Mouse (Mus musculus) left cerebral cortex, adult 9 months (tissue): ENCODE measurements at regions not wholly inside any gene's neighbourhood (a gene's known extent, or its start where the extent isn't known, plus 50 kb on each side); places are given as distances from the start of the nearest gene placed in this dataset.

ENCODE experiments used
- DNase-seq, 2 experiments: peaks; one replicate each; pipeline ENCODE4 v3.0.0; 2022; ENCODE audit warnings: low spot score in 2 of 2

DNA sequence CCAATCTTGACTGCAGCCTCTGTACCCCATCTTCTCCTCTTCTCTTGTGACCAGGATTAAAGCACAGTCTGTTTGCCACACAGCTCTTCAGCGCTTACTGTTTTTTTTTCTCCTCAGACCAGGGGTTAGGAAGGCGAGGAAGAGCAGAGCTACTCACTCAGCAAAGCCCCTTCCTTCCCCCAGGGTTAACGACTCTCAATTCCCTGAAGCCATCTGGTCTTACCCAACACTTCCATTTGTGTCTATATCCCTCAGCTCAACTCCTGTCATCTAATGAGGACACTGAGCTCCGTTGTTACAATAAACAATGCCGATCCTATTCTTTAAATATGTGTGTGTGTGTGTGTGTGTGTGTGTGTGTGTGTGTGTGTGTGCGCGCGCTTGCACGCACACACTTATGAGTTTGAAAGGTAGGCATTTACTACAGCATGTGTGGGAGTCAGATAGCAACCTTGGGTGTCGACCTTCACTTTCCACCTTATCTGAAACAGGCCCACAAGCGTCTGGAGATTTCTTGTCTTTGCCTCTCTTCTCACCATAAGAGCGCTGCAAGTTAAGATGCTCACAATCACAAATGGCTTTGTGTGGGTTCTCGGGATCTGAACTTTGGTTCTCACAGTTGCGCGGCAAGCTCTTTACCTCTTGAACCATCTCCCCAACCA lies 79.3 kb upstream of the Six2 start:
- DNase-seq, result no peak

DNA sequence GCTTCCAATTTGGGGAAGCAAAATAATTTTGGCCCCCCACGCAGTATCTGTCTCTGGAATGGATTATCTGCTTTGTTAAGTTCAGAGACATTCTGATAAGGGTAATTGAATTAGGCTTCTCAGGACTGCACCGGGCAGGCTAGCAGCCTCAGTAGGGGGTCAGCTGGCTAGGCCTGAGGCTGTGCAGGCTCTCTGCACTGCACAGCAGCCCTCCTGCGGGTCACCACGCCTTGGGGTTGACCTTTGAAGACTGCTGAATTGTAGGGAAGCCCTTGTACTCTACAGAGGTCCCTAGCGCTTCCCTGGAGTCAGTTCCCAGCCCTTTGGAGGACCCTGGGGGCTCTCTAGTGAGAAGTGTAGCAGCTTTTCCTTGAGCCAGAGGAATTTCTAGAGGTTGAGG lies 78.5 kb upstream of the Six2 start:
- DNase-seq, result no peak

DNA sequence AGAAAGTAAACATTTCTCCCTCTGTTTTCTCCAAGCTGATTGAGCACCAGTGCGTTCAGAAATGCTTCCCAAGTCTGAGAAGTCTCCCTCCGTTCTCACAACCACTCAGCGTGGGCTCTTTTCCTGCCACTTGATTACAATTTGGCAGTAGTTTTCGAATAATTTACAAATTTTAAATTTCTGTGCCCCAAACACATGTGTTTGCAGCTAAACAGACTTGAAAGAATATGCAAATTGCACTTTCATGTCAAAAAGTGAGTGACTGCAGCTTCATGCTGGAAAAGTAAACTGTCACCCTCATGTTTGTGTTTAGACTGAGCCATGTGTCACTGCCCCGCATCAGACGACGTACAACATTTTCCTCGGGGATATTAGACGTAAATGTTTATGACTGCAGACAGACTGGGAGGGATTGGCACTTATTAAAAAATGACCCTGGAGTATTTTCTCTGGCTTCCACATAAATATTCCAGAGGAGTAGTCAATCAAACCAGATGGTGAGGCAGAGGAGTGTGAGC lies 70.6 kb upstream of the Six2 start:
- no peak for DNase-seq

DNA sequence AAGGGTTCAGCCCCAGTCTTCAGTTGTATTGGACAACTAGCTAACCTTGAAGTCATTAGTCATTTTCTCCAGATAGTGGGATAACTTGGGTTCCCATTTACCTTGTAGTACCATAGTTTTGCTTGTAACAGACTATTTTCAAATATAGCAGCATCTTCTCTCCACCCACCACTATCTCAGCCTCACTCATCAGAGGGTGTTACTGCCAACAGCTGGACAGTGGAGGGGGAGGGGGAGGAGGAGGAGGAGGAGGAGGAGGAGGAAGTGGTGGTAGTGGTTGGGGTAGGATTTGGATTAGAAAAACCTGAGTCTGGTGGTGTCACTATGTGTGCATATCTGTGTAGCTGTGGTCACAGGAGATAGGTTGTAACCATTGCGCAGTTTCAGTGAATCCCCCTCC lies 69.6 kb upstream of the Six2 start:
- no peak for DNase-seq

DNA sequence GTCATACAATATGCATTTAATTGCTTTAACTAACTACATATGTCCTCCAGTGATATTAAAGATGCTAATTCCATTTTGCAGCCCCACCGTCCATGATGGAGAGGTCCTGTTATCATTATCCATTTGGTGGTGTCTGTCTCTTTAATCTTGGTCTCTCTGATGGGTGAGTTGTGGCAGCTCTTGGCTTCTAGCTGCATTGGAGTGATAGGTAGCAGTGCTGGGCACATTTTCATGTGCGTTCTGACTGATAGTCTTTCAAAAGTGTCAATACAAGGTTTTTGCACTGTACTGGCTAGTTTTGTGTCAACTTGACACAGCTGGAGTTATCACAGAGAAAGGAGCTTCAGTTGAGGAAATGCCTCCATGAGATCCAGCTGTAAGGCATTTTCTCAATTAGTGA lies 67.5 kb upstream of the Six2 start:
- no peak for DNase-seq

DNA sequence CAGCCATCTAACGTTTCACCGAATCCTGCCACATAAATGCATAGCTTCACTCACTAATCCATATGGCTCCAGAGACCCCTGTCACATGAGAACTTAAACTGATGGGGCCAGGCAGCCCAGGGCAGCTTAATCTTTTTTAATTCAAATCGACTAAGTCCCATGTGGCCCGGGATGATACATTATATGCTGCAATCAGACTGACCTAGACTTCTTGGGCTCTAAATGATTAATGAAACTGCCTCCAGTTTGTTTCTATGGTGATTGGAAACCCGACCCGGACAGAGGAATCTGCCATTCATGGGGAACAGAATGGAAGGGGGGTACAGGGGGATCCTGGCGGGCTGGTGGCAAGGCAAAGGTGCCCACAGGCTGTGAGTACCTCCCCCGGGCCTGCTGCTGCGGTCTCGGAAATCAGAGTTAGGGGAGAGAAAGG lies 60.6 kb upstream of the Six2 start:
- DNase-seq, result no peak

DNA sequence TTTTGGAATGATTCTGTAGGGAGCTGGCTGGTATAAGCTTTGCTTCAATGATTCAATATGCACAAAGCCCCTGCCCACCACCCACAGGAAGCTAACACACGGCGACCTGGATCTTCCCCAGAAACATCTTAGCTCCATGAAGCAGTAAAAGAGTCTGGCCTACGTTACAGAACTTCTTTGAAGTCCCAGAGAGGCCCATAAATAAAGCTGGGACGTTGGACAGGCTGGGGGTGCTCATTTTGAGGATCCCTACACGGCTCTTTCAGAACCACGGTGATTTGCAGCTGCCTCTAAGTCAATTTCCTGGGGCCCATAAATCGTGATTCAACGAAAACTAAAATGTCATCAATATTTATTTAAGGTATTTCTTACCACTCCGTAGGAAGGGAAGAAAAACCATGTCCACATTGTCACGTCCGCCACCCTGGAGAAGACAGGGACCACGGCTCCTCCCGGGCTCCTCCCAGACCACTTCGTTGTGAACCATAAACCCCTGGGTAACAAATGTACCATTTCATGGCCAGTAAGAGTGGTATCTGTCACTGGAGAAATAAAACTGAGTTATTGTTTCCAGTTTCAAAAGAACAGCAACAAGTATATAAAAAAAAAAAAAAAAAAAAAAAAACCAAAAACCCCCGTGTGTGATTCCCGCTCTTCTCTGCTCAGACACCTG lies 60.0 kb upstream of the Six2 start:
- no peak for DNase-seq
